Mouse (Mus musculus): Measurements from ENCODE around the gene Tacc3. TPM values are rescaled to one million over a fixed set of nuclear protein-coding genes. Genes with fewer than 3 reads are reported as not detected.

Gene Tacc3
- polyA plus RNA-seq, 1 experiment, result 33.1 TPM

DNA sequence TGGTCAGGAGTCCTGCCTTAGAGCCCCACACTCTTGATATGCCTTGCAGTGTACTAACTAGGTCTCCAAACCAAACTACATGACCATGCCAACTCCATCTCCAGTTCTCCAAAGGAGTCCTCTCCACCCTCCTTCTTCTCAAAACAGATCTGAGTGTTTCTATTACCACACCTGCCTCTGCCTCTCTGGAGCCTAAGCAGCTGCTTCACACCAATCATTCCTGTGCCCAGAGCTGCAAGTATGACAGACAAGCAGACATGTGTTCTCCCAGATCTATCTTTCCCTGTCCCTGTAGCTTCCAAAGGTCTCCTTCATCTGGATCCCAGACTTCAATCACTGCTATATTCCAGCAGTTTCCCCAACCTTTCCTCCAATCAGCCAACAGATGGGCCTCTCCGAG is 1.2 kb upstream of the Tacc3 start:
- no peak for TF ChIP-seq CTCF (IDR thresholded peaks at IDR 0.05; ENCODE audit: borderline replicate concordance, extremely low read depth, insufficient read depth, insufficient read length)
- no peak for TF ChIP-seq POLR2A (IDR thresholded peaks at IDR 0.05; ENCODE audit: borderline replicate concordance, extremely low read depth, insufficient read depth, insufficient read length, poor library complexity, severe bottlenecking)

GRCm38 (mm10) chr5:33657251-33657786 is 609 bp upstream of the Tacc3 start:
- no peak for TF ChIP-seq POLR2A (IDR thresholded peaks at IDR 0.05; ENCODE audit: borderline replicate concordance, extremely low read depth, insufficient read depth, insufficient read length, poor library complexity, severe bottlenecking)
- no peak for TF ChIP-seq CTCF (IDR thresholded peaks at IDR 0.05; ENCODE audit: borderline replicate concordance, extremely low read depth, insufficient read depth, insufficient read length)
- no peak for DNase-seq (ENCODE audit: low read depth)

More for the DNA sequence above, 1.2 kb upstream of the Tacc3 start:
- DNase-seq (ENCODE audit: low read depth), result no peak

- no peak for DNase-seq (ENCODE audit: low read depth)
Measured at GRCm38 (mm10) chr5:33658664-33659050, 729 bp downstream of the Tacc3 start.

GRCm38 (mm10) chr5:33668223-33668622 is 10.3 kb downstream of the Tacc3 start:
- TF ChIP-seq CTCF (IDR thresholded peaks at IDR 0.05; ENCODE audit: borderline replicate concordance, extremely low read depth, insufficient read depth, insufficient read length) (peak; percentile 45; the same call in 1 of the 2 replicates), POLR2A (IDR thresholded peaks at IDR 0.05; ENCODE audit: borderline replicate concordance, extremely low read depth, insufficient read depth, insufficient read length, poor library complexity, severe bottlenecking) (no peak)
- peak; percentile 48 for DNase-seq (ENCODE audit: low read depth)

More at GRCm38 (mm10) chr5:33658664-33659050, 729 bp downstream of the Tacc3 start:
- TF ChIP-seq POLR2A (IDR thresholded peaks at IDR 0.05; ENCODE audit: borderline replicate concordance, extremely low read depth, insufficient read depth, insufficient read length, poor library complexity, severe bottlenecking) (no peak), CTCF (IDR thresholded peaks at IDR 0.05; ENCODE audit: borderline replicate concordance, extremely low read depth, insufficient read depth, insufficient read length) (no peak)

GRCm38 (mm10) chr5:33671659-33672058 is 13.7 kb downstream of the Tacc3 start:
- no peak for DNase-seq (ENCODE audit: low read depth)
- no peak for TF ChIP-seq CTCF (IDR thresholded peaks at IDR 0.05; ENCODE audit: borderline replicate concordance, extremely low read depth, insufficient read depth, insufficient read length)

GRCm38 (mm10) chr5:33674439-33674838 is 16.5 kb downstream of the Tacc3 start:
- TF ChIP-seq POLR2A (IDR thresholded peaks at IDR 0.05; ENCODE audit: borderline replicate concordance, extremely low read depth, insufficient read depth, insufficient read length, poor library complexity, severe bottlenecking), result no peak
- no peak for TF ChIP-seq CTCF (IDR thresholded peaks at IDR 0.05; ENCODE audit: borderline replicate concordance, extremely low read depth, insufficient read depth, insufficient read length)
- DNase-seq (ENCODE audit: low read depth), result peak; percentile 71

- peak; percentile 81 for DNase-seq (ENCODE audit: low read depth)
- TF ChIP-seq CTCF (IDR thresholded peaks at IDR 0.05; ENCODE audit: borderline replicate concordance, extremely low read depth, insufficient read depth, insufficient read length) (peak; percentile 78), POLR2A (IDR thresholded peaks at IDR 0.05; ENCODE audit: borderline replicate concordance, extremely low read depth, insufficient read depth, insufficient read length, poor library complexity, severe bottlenecking) (no peak)
Measured at GRCm38 (mm10) chr5:33675964-33676363, 18.0 kb downstream of the Tacc3 start.

DNA sequence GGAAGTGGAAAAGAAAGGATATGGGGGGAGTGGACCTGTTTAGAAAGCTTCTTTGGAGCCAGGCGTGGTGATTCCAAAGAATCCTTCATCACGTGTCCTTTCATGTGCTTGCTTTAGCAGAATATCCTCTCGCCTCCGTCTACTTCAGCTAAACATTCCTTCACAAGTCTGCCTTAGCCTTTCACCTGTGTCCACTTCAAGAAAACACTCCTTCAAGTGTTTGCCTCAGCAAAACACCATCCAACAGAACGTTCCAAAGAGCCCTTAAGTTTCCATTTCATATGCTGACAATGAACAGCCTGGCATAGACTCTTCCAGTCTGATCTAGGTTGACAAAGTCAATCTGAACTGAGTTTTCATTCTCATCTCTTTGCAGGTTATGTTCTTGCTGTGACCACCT is 20.3 kb downstream of the Tacc3 start:
- no peak for TF ChIP-seq POLR2A (IDR thresholded peaks at IDR 0.05; ENCODE audit: borderline replicate concordance, extremely low read depth, insufficient read depth, insufficient read length, poor library complexity, severe bottlenecking)
- no peak for TF ChIP-seq CTCF (IDR thresholded peaks at IDR 0.05; ENCODE audit: borderline replicate concordance, extremely low read depth, insufficient read depth, insufficient read length)
- DNase-seq (ENCODE audit: low read depth), result no peak

DNA sequence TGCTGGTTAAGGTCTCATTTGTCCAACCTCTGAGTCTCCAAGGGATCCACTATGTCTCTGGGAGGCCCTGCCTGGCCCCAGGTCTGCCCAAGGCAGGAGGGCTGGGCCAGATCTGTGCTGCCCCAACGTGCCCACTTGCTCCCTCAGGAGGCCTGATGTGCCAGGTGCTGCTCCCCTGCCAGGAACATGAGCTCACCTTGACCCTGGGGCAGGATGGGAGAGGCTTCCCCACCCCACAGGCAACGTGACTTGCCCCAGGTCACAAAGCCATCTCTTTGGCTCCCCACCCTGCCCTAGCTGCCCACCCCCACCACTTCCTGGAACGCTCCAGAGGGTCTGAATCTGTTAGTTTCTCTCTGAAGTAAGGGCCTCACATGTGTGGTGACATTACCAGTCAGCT is 23.1 kb downstream of the Tacc3 start:
- TF ChIP-seq CTCF (IDR thresholded peaks at IDR 0.05; ENCODE audit: borderline replicate concordance, extremely low read depth, insufficient read depth, insufficient read length) (no peak), POLR2A (IDR thresholded peaks at IDR 0.05; ENCODE audit: borderline replicate concordance, extremely low read depth, insufficient read depth, insufficient read length, poor library complexity, severe bottlenecking) (no peak)
- no peak for DNase-seq (ENCODE audit: low read depth)

GRCm38 (mm10) chr5:33681611-33682388 is 23.9 kb downstream of the Tacc3 start:
- DNase-seq (ENCODE audit: low read depth), result no peak
- no peak for TF ChIP-seq POLR2A (IDR thresholded peaks at IDR 0.05; ENCODE audit: borderline replicate concordance, extremely low read depth, insufficient read depth, insufficient read length, poor library complexity, severe bottlenecking)
- no peak for TF ChIP-seq CTCF (IDR thresholded peaks at IDR 0.05; ENCODE audit: borderline replicate concordance, extremely low read depth, insufficient read depth, insufficient read length)

GRCm38 (mm10) chr5:33682963-33683362 is 25.0 kb downstream of the Tacc3 start:
- DNase-seq (ENCODE audit: low read depth), result no peak
- TF ChIP-seq CTCF (IDR thresholded peaks at IDR 0.05; ENCODE audit: borderline replicate concordance, extremely low read depth, insufficient read depth, insufficient read length) (no peak), POLR2A (IDR thresholded peaks at IDR 0.05; ENCODE audit: borderline replicate concordance, extremely low read depth, insufficient read depth, insufficient read length, poor library complexity, severe bottlenecking) (no peak)

Measured in brain, embryonic 14.5 days (tissue).